Mouse (Mus musculus): ENCODE data around the gene Tmsb10. TPM values are rescaled to one million over a fixed set of nuclear protein-coding genes. Genes with fewer than 3 reads are reported as not detected.

Tmsb10 gene
- polyA plus RNA-seq, 1 experiment from 2014 or later, result 328 TPM

DNA sequence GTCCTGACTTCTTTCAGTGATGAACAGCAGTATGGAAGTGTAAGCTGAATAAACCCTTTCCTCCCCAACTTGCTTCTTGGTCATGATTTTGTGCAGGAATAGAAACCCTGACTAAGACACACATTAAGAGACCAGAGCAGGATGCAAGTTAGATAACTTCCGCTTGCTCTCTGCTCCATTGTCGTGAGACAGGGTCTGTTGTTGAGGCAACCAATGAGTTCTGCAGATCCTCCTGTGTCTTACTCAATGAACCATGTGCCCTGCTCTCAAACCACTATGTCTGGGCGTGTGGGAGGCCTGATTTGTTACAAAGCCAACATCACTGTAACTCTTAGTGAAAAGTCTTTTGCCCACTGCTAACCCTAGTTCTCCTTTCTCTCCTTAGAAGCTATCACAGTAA lies 12.5 kb upstream of the Tmsb10 start:
- no peaks in the 10 kb centered on the region for H3K36me3 ChIP-seq (replicated peaks; ENCODE audit: insufficient read depth, low read length)
- no peaks in the 10 kb centered on the region for H3K9me3 ChIP-seq (ENCODE audit: low read length)
- H3K9ac ChIP-seq (replicated peaks), result no peak overlapping the region
- no peaks in the 10 kb centered on the region for H3K4me1 ChIP-seq (ENCODE audit: insufficient read depth)
- no peak overlapping the region for H3K4me3 ChIP-seq (ENCODE audit: low read depth, low read length)
- H3K27me3 ChIP-seq (ENCODE audit: insufficient read depth, low read length), result no peaks in the 10 kb centered on the region
- no peak for ATAC-seq
- H3K4me2 ChIP-seq (ENCODE audit: low read depth, low read length), result no peak overlapping the region
- 43% methylated on average over 3 of the region's 3 CpGs for WGBS (ENCODE audit: insufficient replicate concordance)
- no peak for TF ChIP-seq CTCF (IDR thresholded peaks at IDR 0.05; ENCODE audit: low read depth)
- TF ChIP-seq EP300 (IDR thresholded peaks at IDR 0.05; ENCODE audit: low read depth), result no peak
- no peak overlapping the region for H3K27ac ChIP-seq (ENCODE audit: low read depth)
- no peak for DNase-seq

DNA sequence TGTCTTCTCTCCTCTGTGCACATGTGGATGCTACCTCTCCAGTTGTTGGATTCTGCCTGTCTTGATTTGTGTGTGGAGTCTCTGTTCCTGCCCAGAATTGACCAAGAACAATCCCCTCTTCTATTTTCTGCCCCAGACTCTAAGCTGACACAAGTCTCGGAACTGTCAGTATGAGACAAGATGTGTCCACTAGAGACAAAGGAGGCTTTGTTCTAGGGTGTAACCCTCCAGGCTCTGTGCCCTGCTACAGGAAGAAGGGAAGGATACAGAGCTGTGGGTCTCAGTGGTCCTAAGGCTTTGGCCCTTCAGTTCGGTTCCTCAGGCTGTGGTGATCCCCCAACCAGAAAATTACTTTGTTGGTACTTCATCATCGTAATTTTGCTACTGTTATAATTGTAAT lies 11.2 kb upstream of the Tmsb10 start:
- Histone ChIP-seq H3K36me3 (replicated peaks; ENCODE audit: insufficient read depth, low read length) (no peaks in the 10 kb centered on the region), H3K4me2 (ENCODE audit: low read depth, low read length) (no peak overlapping the region), H3K9me3 (ENCODE audit: low read length) (no peaks in the 10 kb centered on the region), H3K4me3 (ENCODE audit: low read depth, low read length) (no peak overlapping the region), H3K9ac (replicated peaks) (no peak overlapping the region), H3K27me3 (ENCODE audit: insufficient read depth, low read length) (no peaks in the 10 kb centered on the region), H3K4me1 (ENCODE audit: insufficient read depth) (no peaks in the 10 kb centered on the region), H3K27ac (ENCODE audit: low read depth) (no peak overlapping the region)
- no peak for DNase-seq
- TF ChIP-seq EP300 (IDR thresholded peaks at IDR 0.05; ENCODE audit: low read depth), result no peak
- TF ChIP-seq CTCF (IDR thresholded peaks at IDR 0.05; ENCODE audit: low read depth), result no peak
- WGBS (ENCODE audit: insufficient replicate concordance), result 82% methylated on average over 3 of the region's 3 CpGs
- no peak for ATAC-seq

GRCm38 (mm10) chr6:72965199-72965598 lies 6.7 kb upstream of the Tmsb10 start:
- 73% methylated on average over 6 of the region's 6 CpGs for WGBS (ENCODE audit: insufficient replicate concordance)
- H3K4me1 ChIP-seq (ENCODE audit: insufficient read depth), result peaks cover 13% of the 10 kb centered on the region; the same call in 1 of the 2 replicates
- H3K9ac ChIP-seq (replicated peaks), result no peak overlapping the region
- no peak overlapping the region for H3K27ac ChIP-seq (ENCODE audit: low read depth)
- DNase-seq (no peak), ATAC-seq (no peak)
- no peaks in the 10 kb centered on the region for H3K9me3 ChIP-seq (ENCODE audit: low read length)
- H3K4me2 ChIP-seq (ENCODE audit: low read depth, low read length), result no peak overlapping the region
- H3K27me3 ChIP-seq (ENCODE audit: insufficient read depth, low read length), result no peaks in the 10 kb centered on the region
- no peak overlapping the region for H3K4me3 ChIP-seq (ENCODE audit: low read depth, low read length)
- TF ChIP-seq EP300 (IDR thresholded peaks at IDR 0.05; ENCODE audit: low read depth), result no peak
- no peak for TF ChIP-seq CTCF (IDR thresholded peaks at IDR 0.05; ENCODE audit: low read depth)
- H3K36me3 ChIP-seq (replicated peaks; ENCODE audit: insufficient read depth, low read length), result no peaks in the 10 kb centered on the region

DNA sequence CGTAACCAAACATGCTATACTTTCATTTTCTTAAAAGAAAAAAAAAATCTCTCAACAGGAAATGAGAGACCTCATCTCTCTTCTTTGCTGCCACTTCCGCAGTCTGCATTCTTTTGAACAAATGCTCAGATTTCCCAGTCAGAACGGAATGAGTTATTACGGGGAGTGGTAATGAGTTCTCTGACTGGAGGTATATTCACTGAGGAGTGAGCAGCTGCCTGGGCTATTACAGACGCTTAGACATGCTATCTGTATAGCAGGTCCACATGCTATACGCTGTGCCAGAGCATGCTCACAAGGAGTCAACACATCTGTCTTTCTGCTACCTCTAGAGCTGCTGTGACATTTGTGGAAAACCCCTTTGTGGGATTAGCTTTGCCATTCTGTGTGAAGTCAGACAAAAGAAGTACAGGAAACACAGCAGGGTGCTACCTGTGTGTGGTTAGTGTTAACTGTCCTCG lies 3.8 kb upstream of the Tmsb10 start:
- peak overlapping the region; percentile 16 for H3K4me2 ChIP-seq (ENCODE audit: low read depth, low read length)
- peak overlapping the region; percentile 9; the same call in 1 of the 2 replicates for H3K27ac ChIP-seq (ENCODE audit: low read depth)
- no peak for DNase-seq
- TF ChIP-seq CTCF (IDR thresholded peaks at IDR 0.05; ENCODE audit: low read depth) (no peak), EP300 (IDR thresholded peaks at IDR 0.05; ENCODE audit: low read depth) (no peak)
- no peaks in the 10 kb centered on the region for H3K36me3 ChIP-seq (replicated peaks; ENCODE audit: insufficient read depth, low read length)
- no peaks in the 10 kb centered on the region for H3K9me3 ChIP-seq (ENCODE audit: low read length)
- H3K9ac ChIP-seq (replicated peaks), result no peak overlapping the region
- WGBS (ENCODE audit: insufficient replicate concordance), result 34% methylated on average over 7 of the region's 7 CpGs
- H3K4me3 ChIP-seq (ENCODE audit: low read depth, low read length), result no peak overlapping the region
- no peak for ATAC-seq
- peaks cover 21% of the 10 kb centered on the region for H3K4me1 ChIP-seq (ENCODE audit: insufficient read depth)
- no peaks in the 10 kb centered on the region for H3K27me3 ChIP-seq (ENCODE audit: insufficient read depth, low read length)

GRCm38 (mm10) chr6:72961603-72962002 lies 3.1 kb upstream of the Tmsb10 start:
- Histone ChIP-seq H3K27ac (ENCODE audit: low read depth) (0 out of 2 replicates have a peak overlapping the region, but pooled peaks have one; percentile 9), H3K9me3 (ENCODE audit: low read length) (no peaks in the 10 kb centered on the region), H3K27me3 (ENCODE audit: insufficient read depth, low read length) (no peaks in the 10 kb centered on the region), H3K4me1 (ENCODE audit: insufficient read depth) (peaks cover 27% of the 10 kb centered on the region), H3K4me2 (ENCODE audit: low read depth, low read length) (peak overlapping the region; percentile 16; the same call in 1 of the 2 replicates), H3K36me3 (replicated peaks; ENCODE audit: insufficient read depth, low read length) (no peaks in the 10 kb centered on the region), H3K4me3 (ENCODE audit: low read depth, low read length) (no peak overlapping the region), H3K9ac (replicated peaks) (no peak overlapping the region)
- no peak for DNase-seq
- TF ChIP-seq CTCF (IDR thresholded peaks at IDR 0.05; ENCODE audit: low read depth) (no peak), EP300 (IDR thresholded peaks at IDR 0.05; ENCODE audit: low read depth) (no peak)
- peak; percentile 66 for ATAC-seq
- 54% methylated on average over 9 of the region's 9 CpGs for WGBS (ENCODE audit: insufficient replicate concordance)

- DNase-seq, result no peak
- no peak for TF ChIP-seq EP300 (IDR thresholded peaks at IDR 0.05; ENCODE audit: low read depth)
- no peak for TF ChIP-seq CTCF (IDR thresholded peaks at IDR 0.05; ENCODE audit: low read depth)
- H3K4me1 ChIP-seq (ENCODE audit: insufficient read depth), result peaks cover 36% of the 10 kb centered on the region
- no peak overlapping the region for H3K9ac ChIP-seq (replicated peaks)
- no peak overlapping the region for H3K4me2 ChIP-seq (ENCODE audit: low read depth, low read length)
- no peaks in the 10 kb centered on the region for H3K36me3 ChIP-seq (replicated peaks; ENCODE audit: insufficient read depth, low read length)
- no peak overlapping the region for H3K27ac ChIP-seq (ENCODE audit: low read depth)
- no peaks in the 10 kb centered on the region for H3K9me3 ChIP-seq (ENCODE audit: low read length)
- ATAC-seq, result no peak
- no peaks in the 10 kb centered on the region for H3K27me3 ChIP-seq (ENCODE audit: insufficient read depth, low read length)
- WGBS (ENCODE audit: insufficient replicate concordance), result 87% methylated on average over 5 of the region's 5 CpGs
- no peak overlapping the region for H3K4me3 ChIP-seq (ENCODE audit: low read depth, low read length)
These were observed 2.1 kb upstream of the Tmsb10 start for GRCm38 (mm10) chr6:72960675-72961074.

DNA sequence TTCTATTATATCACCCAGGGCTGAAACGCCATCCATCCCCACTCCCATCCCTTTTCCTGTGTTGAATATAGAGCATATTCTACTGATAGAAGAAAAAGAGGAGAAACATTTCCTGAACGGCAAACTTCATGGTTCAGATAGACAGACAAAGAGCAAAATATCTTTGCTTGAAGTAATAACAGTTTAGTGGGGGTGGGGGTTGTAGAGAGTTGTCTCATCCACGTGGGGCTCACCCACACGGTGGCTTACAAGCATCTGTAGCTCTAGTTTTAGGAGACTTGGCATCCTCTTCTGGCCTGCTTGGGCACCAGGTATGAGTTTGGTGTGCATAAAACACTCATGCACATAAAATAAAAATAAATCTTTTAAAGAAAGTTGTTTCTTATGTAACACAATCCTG lies 627 bp upstream of the Tmsb10 start:
- no peak overlapping the region for H3K4me3 ChIP-seq (ENCODE audit: low read depth, low read length)
- H3K4me1 ChIP-seq (ENCODE audit: insufficient read depth), result peaks cover 39% of the 10 kb centered on the region
- no peaks in the 10 kb centered on the region for H3K27me3 ChIP-seq (ENCODE audit: insufficient read depth, low read length)
- TF ChIP-seq EP300 (IDR thresholded peaks at IDR 0.05; ENCODE audit: low read depth) (no peak), CTCF (IDR thresholded peaks at IDR 0.05; ENCODE audit: low read depth) (no peak)
- H3K36me3 ChIP-seq (replicated peaks; ENCODE audit: insufficient read depth, low read length), result no peaks in the 10 kb centered on the region
- peak overlapping the region; percentile 70 for H3K4me2 ChIP-seq (ENCODE audit: low read depth, low read length)
- WGBS (ENCODE audit: insufficient replicate concordance), result 40% methylated on average over 4 of the region's 4 CpGs
- no peak overlapping the region for H3K27ac ChIP-seq (ENCODE audit: low read depth)
- H3K9ac ChIP-seq (replicated peaks), result no peak overlapping the region
- no peaks in the 10 kb centered on the region for H3K9me3 ChIP-seq (ENCODE audit: low read length)
- ATAC-seq (no peak), DNase-seq (no peak)
